Mouse (Mus musculus) A20 (cell line): ENCODE measurements at regions not wholly inside any gene's neighbourhood (a gene's known extent, or its start where the extent isn't known, plus 50 kb on each side); places are given as distances from the start of the nearest gene placed in this dataset.

ENCODE experiments used
- DNase-seq: peaks from one replicate; pipeline ENCODE4 v3.0.0-alpha.2; 2011; ENCODE audit warnings: low read depth, low spot score

- no peak for DNase-seq
These were observed 116.0 kb upstream of the Thumpd2 start for GRCm38 (mm10) chr17:81180813-81181424.

- no peak for DNase-seq
These were observed 111.4 kb upstream of the Thumpd2 start for GRCm38 (mm10) chr17:81176306-81176705.

- DNase-seq: no peak
These were observed 111.0 kb upstream of the Thumpd2 start for GRCm38 (mm10) chr17:81175877-81176276.

GRCm38 (mm10) chr17:81172943-81173342 is 108.1 kb upstream of the Thumpd2 start:
- DNase-seq: no peak

- DNase-seq: no peak
These were observed 104.2 kb upstream of the Thumpd2 start for GRCm38 (mm10) chr17:81169118-81169517.

GRCm38 (mm10) chr17:81150730-81151129 is 85.8 kb upstream of the Thumpd2 start:
- DNase-seq: no peak

GRCm38 (mm10) chr17:81134702-81135101 is 69.8 kb upstream of the Thumpd2 start:
- DNase-seq: no peak

GRCm38 (mm10) chr17:81133227-81133626 is 68.3 kb upstream of the Thumpd2 start:
- peak; percentile 14 for DNase-seq
